Mouse (Mus musculus) adrenal gland, postnatal 4 days (tissue): ENCODE data around the gene Selenbp1. TPM values are rescaled to one million over a fixed set of nuclear protein-coding genes. Genes with fewer than 3 reads are reported as not detected.

Experiments
- DNase-seq, 2 experiments: peaks; one replicate each; pipeline ENCODE4 v3.0.0; 2021 to 2022; ENCODE audit warnings: low spot score in 2 of 2, mixed read lengths in 2 of 2
- total RNA-seq, 2 experiments: library from RNA; stranded (reverse); gene quantifications; 2 replicates each; pipeline ENCODE4 v1.2.3; 2021

Gene Selenbp1
- total RNA-seq, 2 experiments from 2014 or later: 50.8 to 55.9 TPM

- no peak for DNase-seq
These were observed 41.2 kb downstream of the Selenbp1 start for GRCm38 (mm10) chr3:94974026-94974527.

DNA sequence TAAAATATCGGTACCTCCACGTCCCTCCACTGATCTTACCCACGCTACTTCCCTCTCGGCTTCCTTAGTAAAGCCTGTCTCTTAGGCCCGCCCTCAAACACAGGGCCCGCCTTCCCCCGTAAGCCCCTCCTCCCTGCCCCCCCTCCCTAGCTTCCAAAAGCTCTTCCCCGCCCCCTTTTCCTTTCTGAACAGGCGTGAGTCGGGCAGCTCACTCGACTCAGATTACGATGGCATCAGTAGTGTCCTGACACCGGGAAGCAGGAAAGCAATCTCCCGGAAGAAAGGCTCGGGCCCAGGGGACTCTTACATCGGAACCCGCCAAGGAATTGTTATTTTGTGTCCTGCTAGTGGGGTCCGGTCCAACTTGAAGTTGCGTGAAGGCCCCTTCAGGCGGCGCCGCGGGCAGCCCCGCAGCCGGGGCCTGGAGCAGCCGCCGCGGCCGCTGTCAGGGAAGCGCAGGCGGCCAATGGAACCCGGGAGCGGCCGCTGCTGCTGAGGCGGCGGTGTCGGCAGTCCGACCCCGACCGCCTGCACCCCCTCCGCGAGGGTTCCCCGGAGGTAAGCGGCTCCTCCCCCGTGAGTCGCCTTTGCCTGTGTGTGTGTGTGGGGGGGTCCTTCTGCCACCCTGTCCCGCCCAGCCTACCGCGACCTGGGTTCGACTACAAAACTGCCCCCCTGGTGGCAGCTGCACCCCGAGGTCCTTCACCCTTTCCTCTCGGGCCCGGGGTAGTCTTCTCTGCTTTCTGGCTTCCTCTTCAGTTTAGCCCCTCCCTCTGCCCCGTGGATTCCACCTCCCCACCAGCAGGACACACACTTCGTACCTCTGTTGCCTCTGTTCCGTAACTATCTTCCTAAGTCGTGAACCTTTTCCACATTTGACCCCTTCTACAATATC lies 41.9 kb downstream of the Selenbp1 start, which contains the start of gene Pi4kb:
Pi4kb (plus strand) TSS at position 204 of the 895 bp plus-strand sequence.
- DNase-seq: peak; percentile 59 to 79

- DNase-seq: no peak
These were observed 51.5 kb downstream of the Selenbp1 start for GRCm38 (mm10) chr3:94984312-94984711.

- DNase-seq: no peak
These were observed 52.7 kb downstream of the Selenbp1 start for GRCm38 (mm10) chr3:94985513-94985912.

GRCm38 (mm10) chr3:94987578-94987977 lies 54.7 kb downstream of the Selenbp1 start:
- no peak for DNase-seq

DNA sequence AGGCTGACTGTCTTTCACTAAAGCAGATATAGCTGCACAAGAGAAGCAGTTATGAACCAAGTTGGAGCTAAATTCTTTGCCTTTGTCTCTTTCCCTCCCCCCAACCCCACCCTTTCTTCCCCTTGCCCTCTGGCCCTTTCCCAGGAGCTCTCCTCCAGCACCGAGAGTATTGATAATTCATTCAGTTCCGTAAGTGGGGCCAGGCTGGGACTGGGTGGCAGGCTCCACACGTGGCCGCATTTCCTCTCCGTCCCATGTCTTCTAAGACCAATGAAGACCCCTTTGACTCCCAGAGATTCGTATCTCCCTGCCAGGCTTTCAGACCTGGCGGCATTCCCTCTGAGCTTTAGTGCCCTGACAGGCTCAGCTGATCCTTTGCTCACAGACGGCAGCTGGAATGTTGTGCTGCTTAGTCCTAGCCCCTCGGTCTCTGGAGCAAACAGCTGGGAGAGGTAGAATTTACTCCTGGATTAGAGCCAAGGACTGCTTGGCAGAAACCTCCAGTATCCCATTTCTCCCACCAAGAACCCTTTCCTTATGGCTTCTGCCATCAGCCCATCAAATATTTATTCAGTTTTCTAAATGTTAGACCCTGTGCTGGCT lies 56.4 kb downstream of the Selenbp1 start:
- no peak for DNase-seq

Other genes with a start within 250 kb of the Selenbp1 start
- 10 to 100 TPM in 1 of 2 experiments, 1 to 10 TPM in 1; 6.1 to 12.9 TPM for gene Selenbp2, start 239.5 kb upstream of the Selenbp1 start, total RNA-seq
- gene Cgn, start 146.6 kb upstream of the Selenbp1 start, total RNA-seq: 1 to 10 TPM; 3.7 to 6.2 TPM
- gene Pogz, start 95.5 kb upstream of the Selenbp1 start, total RNA-seq: 10 to 100 TPM; 59.0 to 63.0 TPM
- gene Psmb4, start 46.1 kb upstream of the Selenbp1 start, total RNA-seq: 100 to 1,000 TPM; 326 to 345 TPM
- 10 to 100 TPM; 35.8 to 37.6 TPM for gene Rfx5, start 21.0 kb downstream of the Selenbp1 start, total RNA-seq
- gene Pi4kb, start 41.7 kb downstream of the Selenbp1 start, total RNA-seq: 10 to 100 TPM; 51.8 to 56.2 TPM
- 10 to 100 TPM; 76.5 to 81.4 TPM for gene Zfp687, start 82.4 kb downstream of the Selenbp1 start, total RNA-seq
- 100 to 1,000 TPM; 243 to 263 TPM for gene Psmd4, start 109.6 kb downstream of the Selenbp1 start, total RNA-seq
- 10 to 100 TPM; 51.6 to 54.5 TPM for gene Pip5k1a, start 173.9 kb downstream of the Selenbp1 start, total RNA-seq
- gene Vps72, start 178.0 kb downstream of the Selenbp1 start, total RNA-seq: 10 to 100 TPM; 89.3 to 93.0 TPM
- gene Tmod4, start 191.4 kb downstream of the Selenbp1 start, total RNA-seq: 1 to 10 TPM; 3.7 to 7.8 TPM
- 10 to 100 TPM; 53.4 to 53.9 TPM for gene Scnm1, start 201.0 kb downstream of the Selenbp1 start, total RNA-seq
- 10 to 100 TPM; 10.7 to 11.5 TPM for gene Lysmd1, start 201.0 kb downstream of the Selenbp1 start, total RNA-seq
- gene Tnfaip8l2, start 209.3 kb downstream of the Selenbp1 start, total RNA-seq: 1 to 10 TPM; 2.9 to 3.4 TPM
- 10 to 100 TPM; 15.3 to 15.4 TPM for gene Sema6c, start 227.4 kb downstream of the Selenbp1 start, total RNA-seq